Mouse (Mus musculus) forebrain, postnatal 0 days (tissue): ENCODE results near the gene Tacr1. TPM values are rescaled to one million over a fixed set of nuclear protein-coding genes. Genes with fewer than 3 reads are reported as not detected.

ENCODE experiments used
- ATAC-seq: fragments of 200-750 bp; cut with Nextera tagmentation; 2 replicates; pipeline ENCODE4 v1.8.0; 2017; ENCODE audit warnings: mild to moderate bottlenecking, moderate library complexity
- DNase-seq: peaks from one replicate; pipeline ENCODE4 v3.0.0-alpha.2; 2015
- H3K27ac ChIP-seq: fragments of 300-500 bp; sonication (generic); 2 replicates; pipeline ENCODE4 v1.5.1; 2014; ENCODE audit warnings: low read depth, mild to moderate bottlenecking, antibody characterized with exemption, low read length, moderate library complexity, mixed read lengths
- H3K27me3 ChIP-seq: fragments of 300-500 bp; sonication (generic); 2 replicates; pipeline ENCODE4 v1.6.1; 2014; ENCODE audit warnings: mild to moderate bottlenecking, low read length, mixed read lengths; ENCODE audit not compliant: insufficient read depth
- H3K36me3 ChIP-seq: fragments of 300-500 bp; sonication (generic); 2 replicates; pipeline ENCODE4 v1.6.1; 2014; ENCODE audit warnings: mild to moderate bottlenecking, moderate library complexity; ENCODE audit not compliant: insufficient read depth
- H3K4me1 ChIP-seq: fragments of 300-500 bp; sonication (generic); 2 replicates; pipeline ENCODE4 v1.6.1; 2014; ENCODE audit warnings: antibody characterized with exemption; ENCODE audit not compliant: insufficient read depth
- H3K4me2 ChIP-seq: fragments of 300-500 bp; sonication (generic); 2 replicates; pipeline ENCODE4 v1.6.1; 2014; ENCODE audit warnings: low read depth, mild to moderate bottlenecking, moderate library complexity
- H3K4me3 ChIP-seq: fragments of 300-500 bp; sonication (generic); 2 replicates; pipeline ENCODE4 v1.5.1; 2014; ENCODE audit warnings: low read depth, low read length, mixed read lengths
- H3K9ac ChIP-seq: fragments of 300-500 bp; sonication (generic); 2 replicates; pipeline ENCODE4 v1.6.1; 2014; ENCODE audit warnings: mild to moderate bottlenecking
- H3K9me3 ChIP-seq: fragments of 300-500 bp; sonication (generic); 2 replicates; pipeline ENCODE4 v1.6.1; 2016; ENCODE audit warnings: low read length
- CTCF ChIP-seq: sonication (generic); IDR thresholded peaks from 2 replicates; pipeline ENCODE4 v1.5.1; 2016; ENCODE audit warnings: antibody characterized with exemption, control low read depth, low read depth
- WGBS: fragments of 180-500 bp; shearing (Covaris S2); extraction: QIAGEN DNeasy Blood & Tissue Kit; methylation state at CpG from one replicate; pipeline ENCODE4 v1.1.7; 2014; 5-methylcytosine and 5-hydroxymethylcytosine counted together
- polyA plus RNA-seq: library from polyadenylated mRNA; unstranded; fragments of >200 nt; fragmentation: Nextera tagmentation; extraction: Ambion mirVana; gene quantifications from 2 replicates; pipeline ENCODE4 v1.2.1, GENCODE M21; 2015
- total RNA-seq: library from RNA; depleted of rRNA; stranded (reverse); fragments of >200 nt; gene quantifications from 2 replicates; pipeline ENCODE4 v1.2.3, GENCODE M21; 2014

Tacr1 gene
- total and polyA plus RNA-seq, 2 experiments from 2014 or later, result 2.2 to 3.8 TPM

- DNase-seq (no peak), ATAC-seq (no peak)
- Histone ChIP-seq H3K4me2 (no peak overlapping the region), H3K4me3 (no peak overlapping the region), H3K27ac (no peak overlapping the region), H3K9me3 (no peaks in the 10 kb centered on the region), H3K4me1 (no peaks in the 10 kb centered on the region), H3K27me3 (no peaks in the 10 kb centered on the region), H3K36me3 (no peaks in the 10 kb centered on the region), H3K9ac (no peak overlapping the region)
- no peak for TF ChIP-seq CTCF
- 57% methylated on average over 4 of the region's 4 CpGs for WGBS
Observed at GRCm38 (mm10) chr6:82463171-82463570, 61.0 kb downstream of the Tacr1 start.

DNA sequence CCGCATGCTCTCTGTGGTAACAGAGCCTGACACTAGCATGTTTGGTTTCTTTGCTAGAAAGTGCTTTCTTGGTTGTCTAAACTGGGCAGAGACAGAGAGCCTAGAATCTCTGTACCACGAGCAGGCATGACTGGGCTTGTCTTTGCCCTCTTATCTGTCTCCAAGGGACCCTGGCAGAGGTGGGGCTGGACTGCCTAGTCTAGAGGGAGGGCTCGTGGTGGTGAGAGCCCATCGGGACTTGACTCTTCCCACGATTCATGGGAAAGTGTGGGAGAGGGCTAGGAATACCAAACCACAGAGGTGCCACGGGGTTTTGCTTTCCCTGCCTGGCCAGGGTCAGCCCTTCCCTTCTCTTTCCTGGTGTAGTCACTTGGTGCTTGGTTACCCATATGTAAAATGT, 72.3 kb downstream of the Tacr1 start:
- Histone ChIP-seq H3K36me3 (no peaks in the 10 kb centered on the region), H3K9me3 (no peaks in the 10 kb centered on the region), H3K4me3 (no peak overlapping the region), H3K27me3 (no peaks in the 10 kb centered on the region), H3K9ac (no peak overlapping the region), H3K4me1 (no peaks in the 10 kb centered on the region), H3K27ac (no peak overlapping the region), H3K4me2 (no peak overlapping the region)
- no peak for ATAC-seq
- WGBS, result 81% methylated on average over 6 of the region's 6 CpGs
- no peak for DNase-seq
- no peak for TF ChIP-seq CTCF

- 81% methylated on average over 1 of the region's 1 CpGs for WGBS
- no peak for TF ChIP-seq CTCF
- H3K27ac ChIP-seq, result no peak overlapping the region
- no peak for ATAC-seq
- no peaks in the 10 kb centered on the region for H3K4me1 ChIP-seq
- no peaks in the 10 kb centered on the region for H3K9me3 ChIP-seq
- no peak overlapping the region for H3K4me3 ChIP-seq
- no peak for DNase-seq
- no peak overlapping the region for H3K4me2 ChIP-seq
- H3K36me3 ChIP-seq, result no peaks in the 10 kb centered on the region
- H3K9ac ChIP-seq, result no peak overlapping the region
- H3K27me3 ChIP-seq, result no peaks in the 10 kb centered on the region
Observed at GRCm38 (mm10) chr6:82483842-82484241, 81.7 kb downstream of the Tacr1 start.

DNA sequence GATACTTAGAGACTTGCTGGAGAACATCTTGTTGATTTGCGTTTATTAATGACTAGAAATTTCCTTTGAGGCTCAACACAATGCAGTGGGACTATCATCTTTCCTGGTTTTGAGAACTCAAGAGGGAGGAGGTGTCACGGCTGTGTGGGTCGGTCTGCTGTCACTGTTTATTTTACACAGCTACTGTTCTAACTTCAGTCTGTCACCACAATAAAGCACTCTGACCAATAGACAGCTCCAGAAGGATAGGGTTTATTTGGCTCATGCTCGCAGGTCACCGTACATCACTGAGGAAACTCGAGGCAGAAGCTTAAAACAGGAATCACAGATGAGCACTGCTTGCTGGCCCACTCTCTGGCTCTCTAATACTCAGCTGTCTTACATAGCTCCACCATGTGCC, 92.3 kb downstream of the Tacr1 start:
- WGBS, result 81% methylated on average over 6 of the region's 6 CpGs
- H3K4me1 ChIP-seq, result no peaks in the 10 kb centered on the region
- no peak overlapping the region for H3K4me3 ChIP-seq
- no peaks in the 10 kb centered on the region for H3K9me3 ChIP-seq
- H3K9ac ChIP-seq, result no peak overlapping the region
- no peak overlapping the region for H3K4me2 ChIP-seq
- no peak overlapping the region for H3K27ac ChIP-seq
- H3K27me3 ChIP-seq, result no peaks in the 10 kb centered on the region
- DNase-seq, result no peak
- ATAC-seq, result no peak
- no peaks in the 10 kb centered on the region for H3K36me3 ChIP-seq
- TF ChIP-seq CTCF, result no peak

DNA sequence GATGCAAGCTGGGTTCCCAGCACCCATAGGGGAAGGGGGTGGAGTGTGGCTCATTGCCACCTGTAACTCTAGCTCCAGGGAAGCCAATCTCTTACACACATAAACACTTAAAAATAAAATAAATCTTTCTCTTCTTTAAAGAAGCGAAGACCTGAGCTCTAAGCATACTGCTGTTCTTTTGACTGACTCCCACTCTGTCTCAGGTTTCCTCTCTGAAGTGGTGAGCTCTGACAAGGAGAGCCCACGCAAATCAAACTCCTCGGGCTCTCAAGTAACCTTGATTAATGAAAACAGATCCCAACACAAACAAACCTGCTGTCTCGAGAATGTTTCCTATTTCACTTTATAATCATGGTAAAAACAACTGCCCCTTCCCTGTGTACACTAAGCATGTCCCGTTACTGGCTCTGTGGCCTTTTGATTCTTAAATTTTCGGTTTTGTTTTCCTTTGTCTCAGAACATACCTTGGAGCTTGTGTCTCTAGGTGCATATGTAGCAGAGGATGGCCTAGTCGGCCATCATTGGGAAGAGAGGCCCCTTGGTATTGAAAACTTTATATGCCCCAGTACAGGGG, 108.8 kb downstream of the Tacr1 start:
- 84% methylated on average over 7 of the region's 7 CpGs for WGBS
- ATAC-seq (no peak), DNase-seq (no peak)
- no peaks in the 10 kb centered on the region for H3K27me3 ChIP-seq
- no peak overlapping the region for H3K27ac ChIP-seq
- H3K36me3 ChIP-seq, result no peaks in the 10 kb centered on the region
- no peaks in the 10 kb centered on the region for H3K9me3 ChIP-seq
- TF ChIP-seq CTCF, result no peak
- no peak overlapping the region for H3K9ac ChIP-seq
- no peaks in the 10 kb centered on the region for H3K4me1 ChIP-seq
- H3K4me3 ChIP-seq, result no peak overlapping the region
- no peak overlapping the region for H3K4me2 ChIP-seq

- Histone ChIP-seq H3K9me3 (no peaks in the 10 kb centered on the region), H3K4me3 (no peak overlapping the region), H3K36me3 (no peaks in the 10 kb centered on the region), H3K9ac (no peak overlapping the region), H3K27me3 (no peaks in the 10 kb centered on the region), H3K27ac (no peak overlapping the region), H3K4me2 (no peak overlapping the region), H3K4me1 (no peaks in the 10 kb centered on the region)
- 46% methylated on average over 3 of the region's 3 CpGs for WGBS
- TF ChIP-seq CTCF, result no peak
- DNase-seq (no peak), ATAC-seq (no peak; the same call in 1 of the 2 replicates)
Observed at GRCm38 (mm10) chr6:82519626-82520025, 117.5 kb downstream of the Tacr1 start.

GRCm38 (mm10) chr6:82522567-82522966, 120.4 kb downstream of the Tacr1 start:
- 74% methylated on average over 5 of the region's 5 CpGs for WGBS
- DNase-seq, result no peak

More at GRCm38 (mm10) chr6:82522567-82522966, 120.4 kb downstream of the Tacr1 start:
- no peak for ATAC-seq
- H3K36me3 ChIP-seq, result no peaks in the 10 kb centered on the region
- H3K4me3 ChIP-seq, result no peak overlapping the region
- no peak overlapping the region for H3K9ac ChIP-seq
- no peaks in the 10 kb centered on the region for H3K27me3 ChIP-seq
- H3K4me2 ChIP-seq, result no peak overlapping the region
- no peaks in the 10 kb centered on the region for H3K9me3 ChIP-seq
- TF ChIP-seq CTCF, result no peak
- H3K27ac ChIP-seq, result no peak overlapping the region
- H3K4me1 ChIP-seq, result no peaks in the 10 kb centered on the region
